Mouse (Mus musculus) kidney, postnatal 25 days (tissue): ENCODE measurements at regions not wholly inside any gene's neighbourhood (a gene's known extent, or its start where the extent isn't known, plus 50 kb on each side); places are given as distances from the start of the nearest gene placed in this dataset.

Experiments
- DNase-seq, 2 experiments: peaks; one replicate each; pipeline ENCODE4 v3.0.0; 2021; ENCODE audit warnings: mixed read lengths in 2 of 2

- no peak for DNase-seq
Observed at GRCm38 (mm10) chr16:39512774-39513173, 471.4 kb upstream of the Lsamp start.

DNA sequence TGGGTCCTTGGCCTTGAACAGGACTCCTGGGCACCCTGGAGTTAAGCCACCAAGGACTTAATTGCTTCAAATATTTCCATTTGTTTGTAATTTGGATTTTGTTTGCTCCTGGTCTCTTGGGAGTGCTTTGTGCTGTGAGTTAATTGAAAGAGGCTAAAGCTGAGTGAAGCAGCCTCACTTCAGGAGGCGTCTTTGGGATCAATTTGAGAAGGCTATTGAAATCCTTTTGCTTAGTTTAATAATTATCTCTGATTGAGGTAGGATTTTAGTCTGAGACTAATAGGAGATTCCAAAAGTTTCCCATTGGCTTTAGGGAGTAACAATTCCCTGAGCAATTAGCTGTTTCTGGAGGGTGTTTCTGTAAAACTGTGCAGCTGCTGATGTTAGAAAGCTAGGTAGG is 470.5 kb upstream of the Lsamp start:
- DNase-seq: no peak

DNA sequence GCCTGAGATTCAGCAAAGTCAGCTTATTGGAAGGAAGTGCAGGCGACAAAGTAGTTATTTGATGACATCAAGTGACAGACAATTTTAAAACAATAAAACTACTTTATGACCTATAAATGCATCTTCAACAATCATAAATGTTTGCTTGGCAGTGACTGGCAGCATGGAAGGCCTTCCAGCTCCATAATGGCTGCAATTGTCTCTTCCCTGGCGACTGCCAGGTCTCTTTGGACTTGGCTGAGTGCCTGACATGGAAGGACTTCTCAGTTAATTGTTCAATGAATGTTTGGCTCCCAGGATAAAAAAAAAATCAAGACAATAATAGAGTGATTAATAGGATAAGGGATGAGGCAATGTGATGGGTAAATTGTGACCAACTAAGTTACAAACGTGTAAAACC is 453.1 kb upstream of the Lsamp start:
- DNase-seq: no peak

GRCm38 (mm10) chr16:39532770-39533169 is 451.4 kb upstream of the Lsamp start:
- no peak for DNase-seq

DNA sequence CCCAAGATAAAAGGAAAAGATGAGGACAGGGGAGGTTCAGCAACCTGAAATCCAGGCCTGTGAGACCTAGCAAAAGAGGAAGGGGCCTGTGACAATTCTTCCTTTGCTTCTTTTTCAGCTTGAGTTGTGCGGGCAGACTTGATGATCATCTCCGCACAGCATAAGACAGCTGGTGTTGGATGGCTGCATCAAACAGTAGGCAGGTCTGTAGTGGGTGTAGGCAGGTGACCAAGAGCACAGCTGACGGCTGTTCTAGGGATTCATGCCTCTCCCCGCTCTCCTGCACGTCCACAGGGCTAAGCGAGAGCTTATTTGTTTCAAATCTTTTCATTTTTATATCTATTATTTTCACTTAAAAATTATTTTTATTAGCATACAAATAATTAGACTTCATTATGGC is 450.8 kb upstream of the Lsamp start:
- DNase-seq: no peak

GRCm38 (mm10) chr16:39553316-39553715 is 430.8 kb upstream of the Lsamp start:
- peak; percentile 43 to 60 for DNase-seq

GRCm38 (mm10) chr16:39576620-39577019 is 407.5 kb upstream of the Lsamp start:
- DNase-seq: no peak

DNA sequence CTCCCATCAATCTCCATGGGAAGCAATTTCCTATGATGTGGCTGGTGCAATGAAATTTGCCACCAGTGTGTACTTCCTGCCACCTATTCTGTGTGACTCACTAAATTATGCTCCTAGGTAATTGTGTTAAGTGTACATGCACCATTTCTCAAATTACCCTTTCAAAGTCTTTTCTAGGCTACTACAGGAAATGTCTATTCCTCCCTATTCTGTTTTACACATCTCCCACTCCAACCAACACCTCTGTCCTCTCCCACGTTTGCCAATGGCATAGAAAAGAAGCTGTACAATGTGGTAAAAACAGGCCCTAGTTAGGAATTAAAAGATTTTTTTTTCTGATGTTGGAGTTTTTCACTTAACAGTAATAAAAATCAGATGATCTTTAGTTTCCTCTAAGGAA is 404.5 kb upstream of the Lsamp start:
- no peak for DNase-seq
